Mouse (Mus musculus): ENCODE measurements at regions not wholly inside any gene's neighbourhood (a gene's known extent, or its start where the extent isn't known, plus 50 kb on each side); places are given as distances from the start of the nearest gene placed in this dataset.

GRCm38 (mm10) chr8:67320535-67320934 lies 203.1 kb upstream of the Nat3 start:
- no peak for TF ChIP-seq POLR2A (IDR thresholded peaks at IDR 0.05; ENCODE audit: low read depth, low read length)
- TF ChIP-seq CTCF (conservative IDR thresholded peaks at IDR 0.05; ENCODE audit: insufficient read depth, insufficient read length, low read depth, low read length) = no peak
